Mouse (Mus musculus): ENCODE measurements around the gene Foxn3. TPM values are rescaled to one million over a fixed set of nuclear protein-coding genes. Genes with fewer than 3 reads are reported as not detected.

Foxn3 gene
- polyA plus RNA-seq, 1 experiment from 2014 or later = 66.2 TPM

DNA sequence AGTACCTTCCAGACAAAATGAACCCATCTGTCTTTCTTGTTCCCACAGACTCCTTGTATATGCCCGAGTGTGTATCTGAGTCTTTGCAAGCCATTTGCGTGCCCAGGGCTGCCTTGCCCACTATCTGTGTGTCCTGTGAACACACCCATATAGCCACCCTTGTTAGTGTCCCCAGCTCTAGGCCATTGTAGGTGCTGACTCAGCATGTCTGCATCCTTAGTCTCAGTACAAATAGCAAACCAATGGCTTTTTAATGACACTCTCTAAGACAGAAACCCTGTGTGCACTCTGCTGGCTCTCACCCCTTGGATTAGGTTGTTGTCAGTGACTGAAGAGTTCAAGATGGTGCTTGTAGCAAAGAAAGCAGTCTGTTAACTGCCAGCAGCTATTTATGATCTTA lies 33.0 kb upstream of the Foxn3 start:
- Histone ChIP-seq H3K27ac (ENCODE audit: poor library complexity, severe bottlenecking) (no peak overlapping the region), H3K4me1 (replicated peaks) (peaks cover 6% of the 10 kb centered on the region), H3K4me3 (no peak overlapping the region), H3K27me3 (replicated peaks) (no peaks in the 10 kb centered on the region), H3K9ac (no peak overlapping the region), H3K36me3 (no peaks in the 10 kb centered on the region), H3K4me2 (no peak overlapping the region), H3K9me3 (replicated peaks) (peaks cover 7% of the 10 kb centered on the region)
- ATAC-seq (ENCODE audit: insufficient number of reproducible peaks, low FRiP score) = no peak
- 84% methylated on average over 2 of the region's 2 CpGs for WGBS

DNA sequence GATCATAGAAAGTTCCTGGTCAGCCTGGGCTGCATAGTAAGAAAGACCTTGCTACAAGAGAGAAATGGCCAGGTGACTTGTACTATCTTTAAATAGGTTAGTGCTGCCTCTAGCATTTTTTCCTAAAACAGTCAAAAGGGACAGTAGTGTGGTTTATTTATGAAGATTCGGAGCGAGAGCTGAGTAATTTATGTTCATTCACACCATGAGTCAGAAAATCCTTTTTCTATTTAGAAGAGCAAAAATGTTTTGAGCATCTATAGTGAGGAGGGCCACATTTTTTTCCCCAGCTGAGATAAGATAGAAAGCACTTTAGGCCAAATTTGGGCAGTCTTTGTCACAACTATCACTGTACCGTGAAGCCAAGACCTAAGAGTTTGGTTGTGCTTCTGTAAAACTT lies 24.0 kb upstream of the Foxn3 start:
- no peak overlapping the region for H3K9ac ChIP-seq
- H3K36me3 ChIP-seq = no peaks in the 10 kb centered on the region
- WGBS = 59% methylated on average over 3 of the region's 3 CpGs
- peaks cover 1% of the 10 kb centered on the region for H3K9me3 ChIP-seq (replicated peaks)
- no peaks in the 10 kb centered on the region for H3K27me3 ChIP-seq (replicated peaks)
- ATAC-seq (ENCODE audit: insufficient number of reproducible peaks, low FRiP score) = no peak
- peaks cover 8% of the 10 kb centered on the region; the same call in 1 of the 2 replicates for H3K4me1 ChIP-seq (replicated peaks)
- H3K4me3 ChIP-seq = no peak overlapping the region
- no peak overlapping the region for H3K27ac ChIP-seq (ENCODE audit: poor library complexity, severe bottlenecking)
- H3K4me2 ChIP-seq = no peak overlapping the region

DNA sequence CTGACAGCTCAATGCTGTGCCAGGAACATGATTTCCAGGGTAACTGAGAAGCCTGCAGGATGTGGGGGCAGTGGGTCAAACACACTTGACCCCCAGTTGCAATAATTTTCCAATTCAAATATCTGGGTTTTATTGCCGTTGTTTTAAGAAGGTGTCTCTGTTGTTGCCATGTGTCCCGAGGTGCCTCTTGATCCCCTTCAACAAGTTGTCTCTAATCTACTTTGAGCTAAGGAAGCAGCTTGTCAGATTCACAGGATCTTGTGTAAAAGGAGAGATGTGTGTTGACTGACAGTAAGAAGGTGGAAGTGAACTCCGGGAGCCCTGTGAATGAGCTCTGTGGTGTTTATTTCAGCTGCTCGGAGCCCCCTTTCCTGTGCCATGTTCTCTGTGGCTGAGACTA lies 16.6 kb upstream of the Foxn3 start:
- Histone ChIP-seq H3K9ac (no peak overlapping the region), H3K9me3 (replicated peaks) (no peaks in the 10 kb centered on the region; the same call in 1 of the 2 replicates), H3K4me3 (no peak overlapping the region), H3K27me3 (replicated peaks) (no peaks in the 10 kb centered on the region), H3K36me3 (no peaks in the 10 kb centered on the region), H3K27ac (ENCODE audit: poor library complexity, severe bottlenecking) (no peak overlapping the region), H3K4me1 (replicated peaks) (peaks cover 22% of the 10 kb centered on the region), H3K4me2 (no peak overlapping the region)
- 38% methylated on average over 4 of the region's 4 CpGs for WGBS
- no peak for ATAC-seq (ENCODE audit: insufficient number of reproducible peaks, low FRiP score)

DNA sequence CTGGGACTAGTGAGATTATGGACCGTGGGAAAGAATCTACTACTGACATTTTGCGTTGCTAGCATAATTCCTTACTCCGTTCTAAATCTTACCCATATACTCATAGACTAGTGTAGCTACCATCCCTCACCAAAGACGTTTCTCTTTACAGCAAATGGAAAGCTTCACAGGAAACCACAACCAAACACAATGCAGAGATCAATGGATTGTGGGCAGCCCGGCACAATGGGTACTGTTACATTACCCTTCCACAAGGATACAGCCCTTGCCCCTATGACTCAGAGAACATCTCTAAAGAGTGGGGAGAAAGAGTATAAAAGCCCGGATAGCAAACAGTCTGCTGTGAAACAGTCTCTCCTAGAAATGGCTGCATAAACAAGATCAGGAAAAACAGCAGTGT lies 13.3 kb upstream of the Foxn3 start:
- Histone ChIP-seq H3K4me2 (no peak overlapping the region), H3K36me3 (no peaks in the 10 kb centered on the region), H3K27ac (ENCODE audit: poor library complexity, severe bottlenecking) (no peak overlapping the region), H3K4me1 (replicated peaks) (peaks cover 14% of the 10 kb centered on the region; the same call in 1 of the 2 replicates), H3K9ac (no peak overlapping the region), H3K4me3 (no peak overlapping the region), H3K9me3 (replicated peaks) (no peaks in the 10 kb centered on the region; the same call in 1 of the 2 replicates), H3K27me3 (replicated peaks) (no peaks in the 10 kb centered on the region)
- ATAC-seq (ENCODE audit: insufficient number of reproducible peaks, low FRiP score) = no peak
- 58% methylated on average over 6 of the region's 6 CpGs for WGBS

DNA sequence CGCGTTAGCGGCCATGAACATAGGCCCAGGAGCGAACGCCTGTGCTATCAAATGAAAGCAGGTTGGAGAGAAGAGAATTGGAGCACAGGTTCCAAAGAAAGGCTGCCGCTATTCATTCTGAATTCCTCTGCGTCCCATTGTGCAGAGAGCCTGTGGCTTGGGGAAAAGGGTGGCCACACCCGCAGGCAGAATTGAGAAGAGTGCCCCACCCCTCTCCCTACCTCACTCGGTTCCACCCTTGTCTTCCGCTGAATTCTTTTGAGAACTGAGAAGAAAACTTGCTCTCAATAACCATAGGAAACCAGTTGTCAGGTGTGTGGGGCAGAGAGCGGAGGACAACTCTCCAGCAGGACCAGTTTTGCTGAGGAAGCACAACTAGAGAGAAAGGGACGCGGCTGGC lies 10.9 kb upstream of the Foxn3 start:
- WGBS = 52% methylated on average over 13 of the region's 13 CpGs
- Histone ChIP-seq H3K9ac (no peak overlapping the region), H3K4me3 (no peak overlapping the region), H3K27me3 (replicated peaks) (no peaks in the 10 kb centered on the region), H3K36me3 (no peaks in the 10 kb centered on the region), H3K4me2 (peak overlapping the region; percentile 22; the same call in 1 of the 2 replicates), H3K9me3 (replicated peaks) (no peaks in the 10 kb centered on the region), H3K4me1 (replicated peaks) (peaks cover 17% of the 10 kb centered on the region; the same call in 1 of the 2 replicates), H3K27ac (ENCODE audit: poor library complexity, severe bottlenecking) (no peak overlapping the region)
- no peak for ATAC-seq (ENCODE audit: insufficient number of reproducible peaks, low FRiP score)

DNA sequence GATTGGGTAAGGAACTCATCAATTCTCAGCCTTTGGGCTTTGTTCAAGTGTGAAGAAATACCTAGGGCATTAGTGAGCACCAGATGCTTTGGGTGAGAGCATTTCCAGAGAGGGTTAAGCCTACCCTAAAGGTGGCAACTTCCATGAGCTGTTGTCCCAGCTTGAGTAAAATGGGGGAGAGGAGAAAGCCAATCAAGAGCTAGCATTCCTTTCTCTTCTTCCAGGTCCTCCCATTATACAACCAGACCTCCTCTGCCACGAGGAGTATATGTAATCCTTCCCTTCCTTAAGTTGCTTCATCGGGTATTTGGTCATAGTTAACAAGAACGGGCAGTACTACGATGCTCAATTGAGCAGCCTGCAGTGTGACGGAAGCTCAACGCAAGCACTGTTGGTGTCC lies 9.7 kb upstream of the Foxn3 start:
- Histone ChIP-seq H3K4me2 (no peak overlapping the region), H3K27me3 (replicated peaks) (no peaks in the 10 kb centered on the region), H3K36me3 (no peaks in the 10 kb centered on the region), H3K9ac (no peak overlapping the region), H3K27ac (ENCODE audit: poor library complexity, severe bottlenecking) (no peak overlapping the region), H3K9me3 (replicated peaks) (no peaks in the 10 kb centered on the region), H3K4me3 (no peak overlapping the region), H3K4me1 (replicated peaks) (peaks cover 15% of the 10 kb centered on the region; the same call in 1 of the 2 replicates)
- ATAC-seq (ENCODE audit: insufficient number of reproducible peaks, low FRiP score) = no peak
- 91% methylated on average over 6 of the region's 6 CpGs for WGBS

DNA sequence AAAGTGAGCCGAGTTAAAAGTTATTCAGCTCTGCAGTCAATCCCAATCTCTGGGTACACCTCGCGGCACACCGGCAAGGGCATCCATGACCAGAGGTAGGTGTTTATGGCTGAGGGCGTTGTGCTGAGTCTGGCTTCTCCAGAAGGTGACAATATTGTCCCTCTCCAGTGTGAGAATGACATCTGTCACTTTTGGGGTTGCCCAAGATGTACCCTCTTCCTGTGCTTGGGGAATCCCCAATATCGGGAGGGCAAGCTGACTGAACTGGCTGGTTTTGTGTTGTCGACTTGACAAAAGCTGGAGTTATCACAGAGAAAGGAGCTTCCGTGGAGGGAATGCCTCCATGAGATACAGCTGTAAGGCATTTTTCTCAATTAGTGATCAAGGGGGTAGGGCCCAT lies 8.6 kb upstream of the Foxn3 start:
- no peak overlapping the region for H3K9ac ChIP-seq
- H3K9me3 ChIP-seq (replicated peaks) = no peaks in the 10 kb centered on the region
- no peaks in the 10 kb centered on the region for H3K36me3 ChIP-seq
- peaks cover 15% of the 10 kb centered on the region; the same call in 1 of the 2 replicates for H3K4me1 ChIP-seq (replicated peaks)
- 89% methylated on average over 8 of the region's 8 CpGs for WGBS
- H3K4me2 ChIP-seq = no peak overlapping the region
- no peak for ATAC-seq (ENCODE audit: insufficient number of reproducible peaks, low FRiP score)
- H3K4me3 ChIP-seq = no peak overlapping the region
- H3K27me3 ChIP-seq (replicated peaks) = no peaks in the 10 kb centered on the region
- no peak overlapping the region for H3K27ac ChIP-seq (ENCODE audit: poor library complexity, severe bottlenecking)

DNA sequence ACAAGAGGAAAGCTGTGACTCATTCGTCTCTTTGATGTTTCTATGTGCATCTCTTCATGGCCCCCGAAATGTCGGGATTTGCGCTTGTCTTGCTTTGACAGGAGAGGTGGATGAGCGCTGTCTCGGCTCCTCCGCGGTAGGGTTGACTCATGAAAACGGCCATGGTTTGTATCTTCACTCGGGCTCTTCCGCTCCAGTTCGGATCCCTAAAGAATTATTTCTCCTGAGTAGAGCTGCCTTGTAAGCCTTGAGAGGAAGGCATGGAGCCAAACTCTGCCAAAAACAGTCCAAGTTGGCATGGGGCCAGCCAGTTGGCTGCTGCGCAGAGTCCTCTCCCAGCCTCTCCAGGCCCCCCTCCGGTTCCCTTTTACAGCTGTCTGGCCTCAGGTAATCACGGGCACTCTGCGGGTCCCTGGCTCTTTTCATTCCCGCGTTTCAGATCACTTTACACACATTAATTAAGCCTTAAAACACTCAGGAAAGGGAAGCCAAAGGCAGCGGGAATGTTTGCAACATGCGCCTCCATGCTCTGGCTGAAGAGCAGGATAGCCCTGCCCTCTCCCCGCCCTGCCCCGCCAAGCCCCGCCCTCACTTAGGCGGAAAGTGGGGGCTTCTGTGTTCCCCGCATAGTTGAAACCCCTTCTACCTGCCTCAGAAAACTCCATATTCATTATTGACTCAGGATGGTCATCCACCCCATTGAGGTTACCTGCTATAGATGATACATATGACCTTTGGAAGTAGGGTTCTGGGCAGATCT lies 7.0 kb upstream of the Foxn3 start:
- Histone ChIP-seq H3K36me3 (no peaks in the 10 kb centered on the region), H3K9ac (no peak overlapping the region), H3K4me3 (no peak overlapping the region), H3K9me3 (replicated peaks) (no peaks in the 10 kb centered on the region), H3K27ac (ENCODE audit: poor library complexity, severe bottlenecking) (no peak overlapping the region), H3K4me1 (replicated peaks) (peaks cover 9% of the 10 kb centered on the region; the same call in 1 of the 2 replicates), H3K27me3 (replicated peaks) (no peaks in the 10 kb centered on the region), H3K4me2 (peak overlapping the region; percentile 48)
- WGBS = 60% methylated on average over 25 of the region's 25 CpGs
- peak; percentile 62; the same call in 1 of the 2 replicates for ATAC-seq (ENCODE audit: insufficient number of reproducible peaks, low FRiP score)

DNA sequence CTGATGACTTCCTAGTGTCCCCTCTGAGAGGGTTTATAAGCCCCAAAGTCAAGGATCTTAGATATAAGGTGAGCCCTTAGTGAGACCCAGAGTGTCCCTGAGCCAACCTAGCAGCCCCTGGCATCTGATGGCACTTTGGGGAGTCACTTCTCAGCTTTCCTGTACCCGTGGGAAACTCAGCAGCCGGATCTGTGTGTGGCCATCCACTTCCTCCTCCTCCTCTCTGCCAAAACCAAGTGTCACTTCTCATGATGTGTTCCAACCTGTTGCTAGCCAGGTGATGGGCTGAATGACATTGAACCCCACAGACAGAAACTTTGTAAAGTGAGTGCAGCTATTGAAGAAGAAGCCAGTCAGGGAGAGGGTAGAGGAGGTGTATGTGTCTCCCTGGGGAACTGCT lies 2.2 kb upstream of the Foxn3 start:
- Histone ChIP-seq H3K9me3 (replicated peaks) (no peaks in the 10 kb centered on the region), H3K27me3 (replicated peaks) (no peaks in the 10 kb centered on the region), H3K27ac (ENCODE audit: poor library complexity, severe bottlenecking) (no peak overlapping the region), H3K4me3 (no peak overlapping the region), H3K4me2 (no peak overlapping the region), H3K4me1 (replicated peaks) (peaks cover 26% of the 10 kb centered on the region), H3K9ac (no peak overlapping the region), H3K36me3 (no peaks in the 10 kb centered on the region)
- ATAC-seq (ENCODE audit: insufficient number of reproducible peaks, low FRiP score) = no peak
- 70% methylated on average over 2 of the region's 2 CpGs for WGBS

DNA sequence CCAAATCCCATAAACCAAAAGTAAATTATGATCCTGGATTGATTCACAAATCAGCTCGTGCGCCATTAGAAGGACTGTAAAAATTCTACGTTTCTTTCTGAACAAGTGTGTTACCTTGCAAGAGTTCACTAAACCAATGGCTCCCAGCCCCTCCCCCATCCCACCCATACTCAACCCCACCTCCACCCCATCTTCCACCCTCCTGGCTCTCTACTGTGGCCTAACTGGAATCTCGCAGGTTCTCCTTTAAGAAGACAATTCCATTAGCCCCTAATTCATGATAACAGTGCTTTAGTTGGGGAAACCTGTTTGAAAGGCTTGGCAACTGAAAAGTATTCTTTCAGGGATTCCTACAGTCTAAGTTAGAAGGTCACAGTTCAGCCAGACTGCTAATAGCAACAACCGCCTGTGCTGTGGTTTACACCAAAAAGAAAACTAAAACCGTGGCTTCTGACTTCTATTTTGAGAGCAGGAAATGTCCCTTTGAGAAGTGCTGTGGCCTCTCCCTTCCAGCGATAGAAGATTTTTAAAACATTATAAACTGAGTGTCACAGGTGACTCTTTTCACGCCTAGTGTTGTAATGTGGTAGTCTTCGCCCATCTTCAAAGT lies 1.0 kb upstream of the Foxn3 start:
- H3K4me1 ChIP-seq (replicated peaks) = peaks cover 19% of the 10 kb centered on the region
- 27% methylated on average over 9 of the region's 9 CpGs for WGBS
- H3K4me2 ChIP-seq = peak overlapping the region; percentile 43
- H3K9me3 ChIP-seq (replicated peaks) = no peaks in the 10 kb centered on the region
- H3K4me3 ChIP-seq = no peak overlapping the region
- no peak for ATAC-seq (ENCODE audit: insufficient number of reproducible peaks, low FRiP score)
- H3K27me3 ChIP-seq (replicated peaks) = no peaks in the 10 kb centered on the region
- H3K36me3 ChIP-seq = no peaks in the 10 kb centered on the region
- H3K9ac ChIP-seq = no peak overlapping the region
- no peak overlapping the region for H3K27ac ChIP-seq (ENCODE audit: poor library complexity, severe bottlenecking)

DNA sequence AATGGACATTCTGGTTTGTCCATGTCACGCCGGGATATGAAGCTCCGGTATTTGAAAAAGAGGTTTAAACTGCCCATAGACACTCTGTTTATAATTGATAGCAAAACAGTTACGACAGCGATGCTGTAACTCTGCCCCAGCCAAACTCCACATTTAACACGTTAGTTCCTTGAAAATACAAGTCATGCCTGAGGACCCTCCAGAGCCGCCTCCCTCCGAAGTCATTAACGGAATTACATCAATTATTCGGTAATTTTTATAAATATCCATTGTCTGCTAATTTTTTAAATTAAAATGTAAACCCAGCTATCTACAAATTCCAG lies 554 bp downstream of the Foxn3 start:
- H3K9me3 ChIP-seq (replicated peaks) = no peaks in the 10 kb centered on the region
- H3K4me3 ChIP-seq = peak overlapping the region; percentile 81
- no peaks in the 10 kb centered on the region for H3K27me3 ChIP-seq (replicated peaks)
- H3K36me3 ChIP-seq = no peaks in the 10 kb centered on the region
- H3K4me1 ChIP-seq (replicated peaks) = peaks cover 35% of the 10 kb centered on the region
- 0% methylated on average over 10 of the region's 10 CpGs for WGBS
- no peak overlapping the region for H3K27ac ChIP-seq (ENCODE audit: poor library complexity, severe bottlenecking)
- peak overlapping the region; percentile 71 for H3K4me2 ChIP-seq
- ATAC-seq (ENCODE audit: insufficient number of reproducible peaks, low FRiP score) = no peak
- H3K9ac ChIP-seq = peak overlapping the region; percentile 91
